Mouse (Mus musculus) intestine, postnatal 0 days (tissue): ENCODE results near the gene Pgghg. TPM values are rescaled to one million over a fixed set of nuclear protein-coding genes. Genes with fewer than 3 reads are reported as not detected.
A peak's percentile ranks its signal among the peaks of the same experiment; 100 is the strongest.

ENCODE experiments used
- ATAC-seq: fragments of 200-750 bp; cut with Nextera tagmentation; 2 replicates; pipeline ENCODE4 v1.8.0; 2017; ENCODE audit warnings: mild to moderate bottlenecking, moderate TSS enrichment, moderate library complexity
- H3K27ac ChIP-seq: fragments of 300-500 bp; sonication (generic); 2 replicates; pipeline ENCODE4 v1.5.1; 2014; ENCODE audit warnings: mild to moderate bottlenecking, low read depth, low read length, moderate library complexity
- H3K27me3 ChIP-seq: fragments of 300-500 bp; sonication (generic); replicated peaks from 2 replicates; pipeline ENCODE4 v1.6.1; 2014; ENCODE audit warnings: low read length, mixed read lengths; ENCODE audit not compliant: control insufficient read depth, insufficient read depth
- H3K36me3 ChIP-seq: fragments of 300-500 bp; sonication (generic); 2 replicates; pipeline ENCODE4 v1.6.1; 2014; ENCODE audit warnings: mild to moderate bottlenecking, moderate library complexity; ENCODE audit not compliant: control insufficient read depth, insufficient read depth
- H3K4me1 ChIP-seq: fragments of 300-500 bp; sonication (generic); replicated peaks from 2 replicates; pipeline ENCODE4 v1.6.1; 2014; ENCODE audit warnings: antibody characterized with exemption, low read length, mixed read lengths; ENCODE audit not compliant: control insufficient read depth, insufficient read depth
- H3K4me2 ChIP-seq: fragments of 300-500 bp; sonication (generic); replicated peaks from 2 replicates; pipeline ENCODE4 v1.6.1; 2014; ENCODE audit warnings: low read depth, mild to moderate bottlenecking, moderate library complexity
- H3K4me3 ChIP-seq: fragments of 300-500 bp; sonication (generic); 2 replicates; pipeline ENCODE4 v1.5.1; 2014; ENCODE audit warnings: low read depth, low read length
- H3K9ac ChIP-seq: fragments of 300-500 bp; sonication (generic); 2 replicates; pipeline ENCODE4 v1.6.1; 2014; ENCODE audit warnings: mild to moderate bottlenecking, low read depth, low read length
- H3K9me3 ChIP-seq: fragments of 300-500 bp; sonication (generic); 2 replicates; pipeline ENCODE4 v1.6.1; 2016; ENCODE audit warnings: mixed run types; ENCODE audit not compliant: control insufficient read depth
- CTCF ChIP-seq: sonication (generic); IDR thresholded peaks from 2 replicates; pipeline ENCODE4 v1.5.1; 2016; ENCODE audit warnings: low read depth, mild to moderate bottlenecking, control low read depth, antibody characterized with exemption, moderate library complexity
- WGBS: fragments of 180-500 bp; shearing (Covaris S2); extraction: QIAGEN DNeasy Blood & Tissue Kit; methylation state at CpG from one replicate; pipeline ENCODE4 v1.1.7; 2014; 5-methylcytosine and 5-hydroxymethylcytosine counted together
- polyA plus RNA-seq: library from polyadenylated mRNA; unstranded; fragments of >200 nt; fragmentation: Nextera tagmentation; extraction: Ambion mirVana; gene quantifications from 2 replicates; pipeline ENCODE4 v1.2.1, GENCODE M21; 2015

The Pgghg gene
- polyA plus RNA-seq, 1 experiment from 2014 or later, result 18.9 TPM

DNA sequence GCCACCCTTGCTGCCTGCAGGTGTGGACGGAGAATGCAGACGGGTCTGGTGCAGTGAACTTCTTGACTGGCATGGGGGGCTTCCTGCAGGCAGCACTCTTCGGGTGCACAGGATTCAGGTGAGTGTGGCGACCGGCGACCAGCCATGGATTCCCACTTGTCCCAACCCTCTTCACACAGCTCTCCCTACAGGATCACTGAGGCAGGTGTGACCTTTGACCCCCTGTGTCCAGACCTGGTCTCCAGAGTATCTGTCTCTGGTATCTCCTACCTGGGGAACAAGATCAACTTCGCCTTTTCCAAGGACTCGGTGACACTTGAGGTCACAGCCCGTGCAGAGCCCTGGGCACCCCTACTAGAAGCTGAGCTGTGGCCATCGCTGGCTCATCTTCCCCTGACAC, 5.1 kb downstream of the Pgghg start:
- WGBS, result 92% methylated on average over 10 of the region's 10 CpGs
- Histone ChIP-seq H3K4me3 (no peak overlapping the region), H3K4me2 (no peak overlapping the region), H3K27ac (no peak overlapping the region), H3K27me3 (no peaks in the 10 kb centered on the region), H3K4me1 (peaks cover 11% of the 10 kb centered on the region; the same call in 1 of the 2 replicates), H3K9ac (no peak overlapping the region), H3K9me3 (no peaks in the 10 kb centered on the region), H3K36me3 (peaks cover 53% of the 10 kb centered on the region)
- ATAC-seq, result no peak
- TF ChIP-seq CTCF, result no peak

DNA sequence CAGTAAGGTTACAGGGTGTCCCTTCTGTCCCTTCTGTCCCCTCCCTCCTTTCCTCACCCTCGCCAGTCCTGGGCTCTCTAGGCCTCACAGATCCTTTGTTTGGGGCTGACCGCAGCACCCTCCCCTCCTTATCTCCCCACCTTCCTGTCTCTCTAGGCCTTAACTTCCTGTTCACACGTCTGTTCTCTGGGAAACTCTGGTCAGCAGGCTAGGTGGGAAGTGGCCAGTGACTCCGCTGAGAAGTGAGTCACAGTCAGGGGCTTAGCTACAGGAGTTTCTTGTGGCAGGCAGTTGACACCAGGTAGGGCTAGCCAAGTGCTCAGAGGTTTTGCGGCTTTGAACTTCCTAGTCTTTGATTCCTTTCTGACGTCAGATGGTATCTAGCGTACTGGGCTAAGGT, 5.8 kb downstream of the Pgghg start:
- Histone ChIP-seq H3K27me3 (no peaks in the 10 kb centered on the region), H3K4me3 (no peak overlapping the region), H3K4me1 (peaks cover 10% of the 10 kb centered on the region; the same call in 1 of the 2 replicates), H3K27ac (no peak overlapping the region), H3K9me3 (no peaks in the 10 kb centered on the region), H3K9ac (no peak overlapping the region), H3K4me2 (no peak overlapping the region), H3K36me3 (peaks cover 53% of the 10 kb centered on the region)
- peak; percentile 15; the same call in 1 of the 2 replicates for ATAC-seq
- TF ChIP-seq CTCF, result no peak
- WGBS, result 49% methylated on average over 7 of the region's 7 CpGs

DNA sequence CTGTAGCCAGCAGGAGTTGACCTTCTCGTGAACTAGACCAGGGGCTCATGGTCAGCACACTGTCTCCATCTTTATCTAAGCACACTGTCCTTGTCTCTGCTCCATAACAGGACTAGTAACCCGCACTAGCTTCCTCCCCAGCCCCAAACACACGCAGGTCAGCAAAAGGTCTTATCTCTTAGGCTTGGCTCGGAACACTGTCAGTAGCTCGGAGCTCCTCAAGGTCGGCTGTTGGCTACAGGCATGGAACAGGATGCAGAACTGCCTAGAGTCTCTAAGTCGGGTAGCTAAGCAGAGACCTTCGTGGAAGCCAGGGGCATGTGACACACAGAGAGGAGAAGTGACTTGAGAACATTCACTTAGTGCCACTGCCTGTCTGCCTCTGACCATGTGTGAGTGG, 7.0 kb downstream of the Pgghg start:
- Histone ChIP-seq H3K9ac (no peak overlapping the region), H3K9me3 (no peaks in the 10 kb centered on the region), H3K27ac (no peak overlapping the region), H3K4me2 (no peak overlapping the region), H3K36me3 (peaks cover 56% of the 10 kb centered on the region), H3K27me3 (no peaks in the 10 kb centered on the region), H3K4me1 (peaks cover 5% of the 10 kb centered on the region; the same call in 1 of the 2 replicates), H3K4me3 (no peak overlapping the region)
- TF ChIP-seq CTCF, result no peak
- ATAC-seq, result no peak
- WGBS, result 66% methylated on average over 8 of the region's 8 CpGs

GRCm38 (mm10) chr7:140949255-140949654, 8.1 kb downstream of the Pgghg start:
- TF ChIP-seq CTCF, result no peak
- Histone ChIP-seq H3K9me3 (no peaks in the 10 kb centered on the region), H3K4me1 (peaks cover 11% of the 10 kb centered on the region; the same call in 1 of the 2 replicates), H3K4me3 (no peak overlapping the region), H3K27me3 (no peaks in the 10 kb centered on the region), H3K9ac (no peak overlapping the region), H3K4me2 (no peak overlapping the region), H3K36me3 (peaks cover 58% of the 10 kb centered on the region), H3K27ac (no peak overlapping the region)
- no peak for ATAC-seq
- 84% methylated on average over 6 of the region's 6 CpGs for WGBS

DNA sequence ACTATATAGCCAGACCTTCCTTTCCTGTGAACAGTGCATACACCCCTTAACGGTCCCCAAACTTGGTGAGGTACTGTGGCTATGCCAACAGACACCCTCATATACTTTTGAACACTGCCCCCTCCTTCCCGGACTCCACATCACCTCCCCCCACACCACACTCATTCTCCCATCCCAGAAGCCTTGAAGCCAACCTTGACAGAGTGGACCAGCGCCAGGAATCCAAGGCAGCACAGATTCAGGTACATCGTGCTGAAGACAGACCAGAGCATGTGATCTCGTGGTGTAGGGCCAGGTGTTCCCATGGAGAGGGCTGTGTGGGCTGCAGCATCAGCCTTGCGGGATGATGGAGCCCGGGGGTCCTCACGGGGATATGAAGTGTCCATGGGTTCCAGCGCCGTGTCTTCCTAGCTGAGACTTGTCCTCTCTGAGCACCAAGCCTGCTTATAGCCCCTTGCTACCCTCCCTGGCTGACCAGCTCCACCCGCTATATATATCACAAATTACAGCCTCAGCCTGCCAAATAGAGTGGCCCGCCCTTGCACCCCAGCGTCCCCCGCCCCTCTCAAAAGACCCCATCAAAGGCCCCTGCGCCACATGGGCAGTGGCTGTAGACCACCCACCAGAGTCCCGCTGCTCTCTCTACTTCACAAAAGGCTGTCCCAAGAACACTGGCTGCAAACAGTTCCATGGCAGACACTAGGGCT, 8.8 kb downstream of the Pgghg start, which contains the start of gene Ifitm5:
Gene Ifitm5, minus strand, starts transcription at position 468 of the 707 bp plus-strand sequence.
- Histone ChIP-seq H3K27ac (no peak within 1 kb of the TSS), H3K4me1 (peaks cover 11% of the 10 kb centered on the region; the same call in 1 of the 2 replicates), H3K9ac (no peak within 1 kb of the TSS; the same call in 1 of the 2 replicates), H3K4me2 (no peak within 1 kb of the TSS; the same call in 1 of the 2 replicates), H3K9me3 (no peaks in the 10 kb centered on the region), H3K4me3 (no peak within 1 kb of the TSS), H3K36me3 (peaks cover 54% of the 10 kb centered on the region), H3K27me3 (no peaks in the 10 kb centered on the region)
- TF ChIP-seq CTCF, result no peak
- no peak for ATAC-seq
- 79% methylated on average over 16 of the region's 16 CpGs for WGBS

GRCm38 (mm10) chr7:140951051-140951450, 9.9 kb downstream of the Pgghg start:
- no peak overlapping the region for H3K4me3 ChIP-seq
- H3K4me1 ChIP-seq, result peaks cover 11% of the 10 kb centered on the region; the same call in 1 of the 2 replicates
- no peak overlapping the region for H3K9ac ChIP-seq
- ATAC-seq, result no peak
- 35% methylated on average over 8 of the region's 8 CpGs for WGBS
- H3K9me3 ChIP-seq, result no peaks in the 10 kb centered on the region
- TF ChIP-seq CTCF, result no peak
- H3K36me3 ChIP-seq, result peaks cover 43% of the 10 kb centered on the region
- H3K4me2 ChIP-seq, result no peak overlapping the region; the same call in 1 of the 2 replicates
- H3K27me3 ChIP-seq, result no peaks in the 10 kb centered on the region
- no peak overlapping the region for H3K27ac ChIP-seq
